Mouse (Mus musculus) C2C12 (cell line): Measurements from ENCODE around the gene Slc41a2.

Source experiments
- CTCF ChIP-seq: IDR thresholded peaks from one replicate; pipeline ENCODE4 v1.5.1; 2011; ENCODE audit not compliant: control insufficient read depth, insufficient read depth, insufficient read length
- MAX ChIP-seq: IDR thresholded peaks from one replicate; pipeline ENCODE4 v1.6.1; 2011; ENCODE audit warnings: mild to moderate bottlenecking, control low read depth
- USF1 ChIP-seq: IDR thresholded peaks from one replicate; pipeline ENCODE4 v1.6.1; 2011; ENCODE audit warnings: low read depth, mild to moderate bottlenecking, control low read depth, moderate library complexity

- TF ChIP-seq CTCF (no peak), USF1 (no peak), MAX (no peak)
Measured at GRCm38 (mm10) chr10:83284916-83285315, 52.8 kb downstream of the Slc41a2 start.
